ENCODE assay signal across 8 mouse cellular contexts in the genomic region with DNA sequence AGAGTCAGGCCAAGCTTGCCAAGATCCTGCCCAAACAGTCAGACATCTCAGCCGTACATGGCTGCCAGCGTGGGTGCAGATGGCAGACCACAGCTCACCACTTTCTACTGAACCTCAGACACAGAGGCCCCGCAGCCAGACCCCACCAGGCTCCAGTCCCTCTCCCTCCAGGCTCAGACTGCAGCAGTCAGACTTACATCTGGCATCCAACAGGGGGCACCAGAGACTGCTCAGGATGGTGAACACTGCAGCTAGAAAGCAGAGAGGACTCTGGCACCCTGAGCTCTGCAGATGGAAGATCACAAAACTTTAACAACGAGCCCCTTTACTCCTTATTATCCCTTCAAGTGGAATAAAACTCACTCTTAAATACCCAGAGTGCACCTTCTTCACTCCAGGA. TPM values are rescaled to one million over a fixed set of nuclear protein-coding genes. Genes with fewer than 3 reads are reported as not detected.
A peak's percentile ranks its signal among the peaks of the same experiment; 100 is the strongest.
DNase-seq lines count a peak whose midpoint lies in the region; ATAC-seq and TF ChIP-seq lines count a peak whose summit lies in the region.

No protein-coding gene starts in this region.

- H3K27ac ChIP-seq in kidney, postnatal 0 days, result no peak overlapping the region
- H3K27ac ChIP-seq in limb, embryonic 14.5 days (replicated peaks; ENCODE audit: low read depth, low read length), result no peak overlapping the region
- H3K27ac ChIP-seq in neural tube, embryonic 15.5 days (replicated peaks), result no peak overlapping the region

- H3K4me1 ChIP-seq in kidney, postnatal 0 days (replicated peaks; ENCODE audit: insufficient read depth, low read length), result no peaks in the 10 kb centered on the region
- H3K4me1 ChIP-seq in limb, embryonic 14.5 days (ENCODE audit: control insufficient read depth, insufficient read depth, low read length), result no peaks in the 10 kb centered on the region
- H3K4me1 ChIP-seq in neural tube, embryonic 15.5 days, result no peaks in the 10 kb centered on the region

- H3K4me2 ChIP-seq in kidney, postnatal 0 days (ENCODE audit: low read length), result no peak overlapping the region
- no peak overlapping the region for H3K4me2 ChIP-seq in limb, embryonic 14.5 days (replicated peaks; ENCODE audit: low read depth, low read length, severe bottlenecking)
- H3K4me2 ChIP-seq in neural tube, embryonic 15.5 days, result no peak overlapping the region

- no peak overlapping the region for H3K4me3 ChIP-seq in kidney, postnatal 0 days (replicated peaks; ENCODE audit: low read depth, low read length)
- no peak overlapping the region for H3K4me3 ChIP-seq in limb, embryonic 14.5 days (replicated peaks; ENCODE audit: low read length)
- no peak overlapping the region for H3K4me3 ChIP-seq in neural tube, embryonic 15.5 days (replicated peaks)

- TF ChIP-seq CTCF in kidney, postnatal 0 days (IDR thresholded peaks at IDR 0.05; ENCODE audit: low read depth), result peak; percentile 90

- no peaks in the 10 kb centered on the region for H3K9me3 ChIP-seq in kidney, postnatal 0 days (replicated peaks; ENCODE audit: low read length)
- no peaks in the 10 kb centered on the region for H3K9me3 ChIP-seq in limb, embryonic 14.5 days (ENCODE audit: control insufficient read depth, low read length)
- no peaks in the 10 kb centered on the region for H3K9me3 ChIP-seq in neural tube, embryonic 15.5 days (replicated peaks)

- no peak overlapping the region for H3K9ac ChIP-seq in kidney, postnatal 0 days (ENCODE audit: low read depth, low read length)
- H3K9ac ChIP-seq in limb, embryonic 14.5 days (ENCODE audit: low read depth, low read length, severe bottlenecking), result no peak overlapping the region
- no peak overlapping the region for H3K9ac ChIP-seq in neural tube, embryonic 15.5 days (replicated peaks)

- WGBS in kidney, postnatal 0 days, result 24% methylated on average over 4 of the region's 4 CpGs
- 18% methylated on average over 3 of the region's 4 CpGs for WGBS in limb, embryonic 14.5 days
- 31% methylated on average over 4 of the region's 4 CpGs for WGBS in neural tube, embryonic 15.5 days

- DNase-seq in 416B (ENCODE audit: low read depth), result peak; percentile 55
- DNase-seq in adrenal gland, adult (ENCODE audit: inconsistent age in 2 of 2, low spot score in 1 of 2), result peak; percentile 80 to 88
- peak; percentile 87 for DNase-seq in embryo, embryonic 10.5 days (ENCODE audit: low spot score)
- DNase-seq in heart, adult 8-10 months (ENCODE audit: low spot score), result peak; percentile 45
- peak; percentile 87 for DNase-seq in kidney, postnatal 0 days (ENCODE audit: low spot score)
- peak; percentile 78 for DNase-seq in limb, embryonic 14.5 days (ENCODE audit: low spot score)
- peak; percentile 31 to 50 for DNase-seq in urinary bladder, adult 18-20 months (ENCODE audit: low spot score in 2 of 2)

- no peaks in the 10 kb centered on the region for H3K27me3 ChIP-seq in kidney, postnatal 0 days (ENCODE audit: insufficient read depth, low read length)
- H3K27me3 ChIP-seq in limb, embryonic 14.5 days (ENCODE audit: control insufficient read depth, insufficient read depth, low read length), result no peaks in the 10 kb centered on the region
- 0 out of 2 replicates have a peak, but pooled peaks cover 5% of the 10 kb centered on the region for H3K27me3 ChIP-seq in neural tube, embryonic 15.5 days (replicated peaks)

- TF ChIP-seq POLR2A in limb, embryonic 14.5 days (IDR thresholded peaks at IDR 0.05; ENCODE audit: borderline replicate concordance, extremely low read depth, insufficient read depth, insufficient read length), result no peak

- ATAC-seq in kidney, postnatal 0 days (replicated peaks; ENCODE audit: low FRiP score, low read depth), result peak; percentile 72
- ATAC-seq in limb, embryonic 14.5 days (ENCODE audit: low FRiP score, low read depth), result peak; percentile 73; the same call in 1 of the 2 replicates
- peak; percentile 80; the same call in 1 of the 2 replicates for ATAC-seq in neural tube, embryonic 15.5 days (ENCODE audit: low FRiP score)

- no peaks in the 10 kb centered on the region for H3K36me3 ChIP-seq in kidney, postnatal 0 days (ENCODE audit: insufficient read depth, low read length)
- no peaks in the 10 kb centered on the region for H3K36me3 ChIP-seq in limb, embryonic 14.5 days (ENCODE audit: control insufficient read depth, insufficient read depth, low read length)
- no peaks in the 10 kb centered on the region for H3K36me3 ChIP-seq in neural tube, embryonic 15.5 days

RNA-seq across cellular contexts. Expression of a gene that starts 44.3 kb away (rescaled TPM):
- total RNA-seq in heart, adult 8-10 months (2022), result 10 to 100 TPM; 27.9 to 32.3 (median 30.4) TPM
- 47.2 and 51.1 TPM in 2 replicates for polyA plus RNA-seq in kidney, postnatal 0 days (2015; fragmentation: Nextera tagmentation; extraction: Ambion mirVana)
- 27.7 and 37.4 TPM in 2 replicates for polyA plus RNA-seq in limb, embryonic 14.5 days (2012; rRNA removed)
- 43.2 and 50.3 TPM in 2 replicates for polyA plus RNA-seq in limb, embryonic 14.5 days (2014; fragmentation: Nextera tagmentation; extraction: Ambion mirVana)
- 55.3 and 58.2 TPM in 2 replicates for polyA plus RNA-seq in neural tube, embryonic 15.5 days (2015; fragmentation: Nextera tagmentation; extraction: Ambion mirVana)
